Mouse (Mus musculus) hindbrain, postnatal 0 days (tissue): Measurements from ENCODE around the gene Smarcd2. TPM values are rescaled to one million over a fixed set of nuclear protein-coding genes. Genes with fewer than 3 reads are reported as not detected.

ENCODE experiments used
- ATAC-seq: fragments of 200-750 bp; cut with Nextera tagmentation; 2 replicates; pipeline ENCODE4 v1.8.0; 2017; ENCODE audit warnings: mild to moderate bottlenecking, moderate TSS enrichment, moderate library complexity
- DNase-seq: peaks from one replicate; pipeline ENCODE4 v3.0.0-alpha.2; 2015; ENCODE audit warnings: low spot score
- H3K27ac ChIP-seq: fragments of 300-500 bp; sonication (generic); 2 replicates; pipeline ENCODE4 v1.5.1; 2014; ENCODE audit warnings: mild to moderate bottlenecking
- H3K27me3 ChIP-seq: fragments of 300-500 bp; sonication (generic); 2 replicates; pipeline ENCODE4 v1.6.1; 2014; ENCODE audit warnings: low read length, mixed read lengths; ENCODE audit not compliant: insufficient read depth
- H3K36me3 ChIP-seq: fragments of 300-500 bp; sonication (generic); 2 replicates; pipeline ENCODE4 v1.6.1; 2014; ENCODE audit warnings: low read length, mixed read lengths; ENCODE audit not compliant: insufficient read depth
- H3K4me1 ChIP-seq: fragments of 300-500 bp; sonication (generic); 2 replicates; pipeline ENCODE4 v1.6.1; 2014; ENCODE audit warnings: antibody characterized with exemption, low read length, mixed read lengths; ENCODE audit not compliant: insufficient read depth
- H3K4me2 ChIP-seq: fragments of 300-500 bp; sonication (generic); 2 replicates; pipeline ENCODE4 v1.6.1; 2014; ENCODE audit warnings: low read depth, mild to moderate bottlenecking, low read length, moderate library complexity, mixed read lengths
- H3K4me3 ChIP-seq: fragments of 300-500 bp; sonication (generic); 2 replicates; pipeline ENCODE4 v1.5.1; 2014; ENCODE audit warnings: low read length
- H3K9ac ChIP-seq: fragments of 300-500 bp; sonication (generic); replicated peaks from 2 replicates; pipeline ENCODE4 v1.6.1; 2014; ENCODE audit warnings: mild to moderate bottlenecking, low read length, moderate library complexity, mixed read lengths
- H3K9me3 ChIP-seq: fragments of 300-500 bp; sonication (generic); 2 replicates; pipeline ENCODE4 v1.6.1; 2016; ENCODE audit warnings: low read length, mixed read lengths
- CTCF ChIP-seq: IDR thresholded peaks from 2 replicates; pipeline ENCODE4 v1.5.1; 2016; ENCODE audit warnings: antibody characterized with exemption, control low read depth, low read depth
- WGBS: fragments of 180-500 bp; shearing (Covaris S2); extraction: QIAGEN DNeasy Blood & Tissue Kit; methylation state at CpG from one replicate; pipeline ENCODE4 v1.1.7; 2014; 5-methylcytosine and 5-hydroxymethylcytosine counted together
- polyA plus RNA-seq: library from polyadenylated mRNA; unstranded; fragments of >200 nt; fragmentation: Nextera tagmentation; extraction: Ambion mirVana; gene quantifications from 2 replicates; pipeline ENCODE4 v1.2.1, GENCODE M21; 2015
- total RNA-seq: library from RNA; depleted of rRNA; stranded (reverse); fragments of >200 nt; gene quantifications from 2 replicates; pipeline ENCODE4 v1.2.3, GENCODE M21; 2014

Gene Smarcd2
- total and polyA plus RNA-seq, 2 experiments from 2014 or later = 10.4 to 26.8 TPM

GRCm38 (mm10) chr11:106266431-106266830 is 6.3 kb downstream of the Smarcd2 start:
- DNase-seq = no peak
- no peak for ATAC-seq
- TF ChIP-seq CTCF = no peak
- WGBS = 91% methylated on average over 10 of the region's 10 CpGs
- 0 out of 2 replicates have a peak overlapping the region, but pooled peaks have one; percentile 33 for H3K4me2 ChIP-seq
- no peaks in the 10 kb centered on the region for H3K9me3 ChIP-seq
- H3K27ac ChIP-seq = 0 out of 2 replicates have a peak overlapping the region, but pooled peaks have one; percentile 76
- H3K4me1 ChIP-seq = peaks cover 26% of the 10 kb centered on the region
- no peak overlapping the region for H3K9ac ChIP-seq
- no peak overlapping the region for H3K4me3 ChIP-seq
- H3K36me3 ChIP-seq = peaks cover 51% of the 10 kb centered on the region
- no peaks in the 10 kb centered on the region for H3K27me3 ChIP-seq

GRCm38 (mm10) chr11:106265570-106265969 is 7.2 kb downstream of the Smarcd2 start:
- WGBS = 91% methylated on average over 4 of the region's 4 CpGs
- no peaks in the 10 kb centered on the region for H3K9me3 ChIP-seq
- no peak for TF ChIP-seq CTCF
- ATAC-seq (no peak), DNase-seq (no peak)
- H3K36me3 ChIP-seq = peaks cover 52% of the 10 kb centered on the region
- H3K27me3 ChIP-seq = no peaks in the 10 kb centered on the region
- H3K27ac ChIP-seq = no peak overlapping the region
- H3K9ac ChIP-seq = no peak overlapping the region
- no peak overlapping the region for H3K4me2 ChIP-seq
- H3K4me1 ChIP-seq = peaks cover 20% of the 10 kb centered on the region
- no peak overlapping the region for H3K4me3 ChIP-seq

- no peak overlapping the region for H3K4me2 ChIP-seq
- WGBS = 91% methylated on average over 15 of the region's 15 CpGs
- H3K36me3 ChIP-seq = peaks cover 52% of the 10 kb centered on the region
- no peak overlapping the region for H3K9ac ChIP-seq
- H3K4me1 ChIP-seq = peaks cover 15% of the 10 kb centered on the region
- ATAC-seq (no peak), DNase-seq (no peak)
- no peaks in the 10 kb centered on the region for H3K9me3 ChIP-seq
- TF ChIP-seq CTCF = no peak
- no peaks in the 10 kb centered on the region for H3K27me3 ChIP-seq
- H3K4me3 ChIP-seq = no peak overlapping the region
- H3K27ac ChIP-seq = no peak overlapping the region
These were observed 7.8 kb downstream of the Smarcd2 start for GRCm38 (mm10) chr11:106264988-106265387.

GRCm38 (mm10) chr11:106263963-106264362 is 8.8 kb downstream of the Smarcd2 start:
- DNase-seq (no peak), ATAC-seq (no peak)
- no peak overlapping the region for H3K27ac ChIP-seq
- no peak overlapping the region for H3K9ac ChIP-seq
- H3K4me2 ChIP-seq = no peak overlapping the region
- no peaks in the 10 kb centered on the region for H3K27me3 ChIP-seq
- TF ChIP-seq CTCF = no peak
- no peak overlapping the region for H3K4me3 ChIP-seq
- peaks cover 52% of the 10 kb centered on the region for H3K36me3 ChIP-seq
- H3K4me1 ChIP-seq = peaks cover 14% of the 10 kb centered on the region
- no peaks in the 10 kb centered on the region for H3K9me3 ChIP-seq
- WGBS = 90% methylated on average over 9 of the region's 9 CpGs

GRCm38 (mm10) chr11:106260826-106261450 is 11.8 kb downstream of the Smarcd2 start:
- Histone ChIP-seq H3K27me3 (no peaks in the 10 kb centered on the region), H3K4me1 (peaks cover 5% of the 10 kb centered on the region), H3K9me3 (no peaks in the 10 kb centered on the region), H3K9ac (no peak overlapping the region), H3K36me3 (peaks cover 48% of the 10 kb centered on the region), H3K27ac (no peak overlapping the region), H3K4me3 (no peak overlapping the region), H3K4me2 (no peak overlapping the region)
- no peak for ATAC-seq
- TF ChIP-seq CTCF = no peak
- WGBS = 86% methylated on average over 14 of the region's 14 CpGs
- no peak for DNase-seq

GRCm38 (mm10) chr11:106256775-106257174 is 16.0 kb downstream of the Smarcd2 start:
- peak overlapping the region; percentile 91 for H3K4me2 ChIP-seq
- H3K4me1 ChIP-seq = peaks cover 5% of the 10 kb centered on the region
- H3K4me3 ChIP-seq = peak overlapping the region; percentile 61
- no peaks in the 10 kb centered on the region for H3K9me3 ChIP-seq
- no peak for TF ChIP-seq CTCF
- ATAC-seq (no peak), DNase-seq (no peak)
- WGBS = 71% methylated on average over 5 of the region's 5 CpGs
- H3K9ac ChIP-seq = peak overlapping the region; percentile 74
- no peaks in the 10 kb centered on the region for H3K27me3 ChIP-seq
- no peak overlapping the region for H3K27ac ChIP-seq
- peaks cover 30% of the 10 kb centered on the region for H3K36me3 ChIP-seq
